Mouse (Mus musculus): ENCODE measurements around the gene Adcy4. TPM values are rescaled to one million over a fixed set of nuclear protein-coding genes. Genes with fewer than 3 reads are reported as not detected.

Adcy4 gene
- polyA plus RNA-seq (2015; fragmentation: Illumina TruSeq; extraction: RNeasy Lipid Tissue Mini Kit (QIAGEN cat#74804); ENCODE audit: insufficient read depth, low replicate concordance) = 3.7 TPM

DNA sequence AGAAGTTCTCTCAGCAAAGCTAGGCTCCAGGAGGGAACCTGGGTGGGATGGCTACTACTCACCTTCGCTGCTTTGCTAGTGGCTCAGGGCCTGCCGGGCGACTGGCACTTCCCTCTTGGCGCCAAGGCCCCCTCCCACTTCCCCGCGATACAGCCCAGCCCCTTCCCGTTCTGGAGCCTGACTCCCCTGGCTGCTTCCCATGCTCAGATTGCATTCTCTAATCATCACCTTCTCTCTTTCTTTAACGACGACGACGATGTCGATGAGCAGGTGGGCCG lies at the start of gene Adcy4:
TSS of gene Adcy4 (minus strand) at position 138 of the 278 bp plus-strand sequence.

DNA sequence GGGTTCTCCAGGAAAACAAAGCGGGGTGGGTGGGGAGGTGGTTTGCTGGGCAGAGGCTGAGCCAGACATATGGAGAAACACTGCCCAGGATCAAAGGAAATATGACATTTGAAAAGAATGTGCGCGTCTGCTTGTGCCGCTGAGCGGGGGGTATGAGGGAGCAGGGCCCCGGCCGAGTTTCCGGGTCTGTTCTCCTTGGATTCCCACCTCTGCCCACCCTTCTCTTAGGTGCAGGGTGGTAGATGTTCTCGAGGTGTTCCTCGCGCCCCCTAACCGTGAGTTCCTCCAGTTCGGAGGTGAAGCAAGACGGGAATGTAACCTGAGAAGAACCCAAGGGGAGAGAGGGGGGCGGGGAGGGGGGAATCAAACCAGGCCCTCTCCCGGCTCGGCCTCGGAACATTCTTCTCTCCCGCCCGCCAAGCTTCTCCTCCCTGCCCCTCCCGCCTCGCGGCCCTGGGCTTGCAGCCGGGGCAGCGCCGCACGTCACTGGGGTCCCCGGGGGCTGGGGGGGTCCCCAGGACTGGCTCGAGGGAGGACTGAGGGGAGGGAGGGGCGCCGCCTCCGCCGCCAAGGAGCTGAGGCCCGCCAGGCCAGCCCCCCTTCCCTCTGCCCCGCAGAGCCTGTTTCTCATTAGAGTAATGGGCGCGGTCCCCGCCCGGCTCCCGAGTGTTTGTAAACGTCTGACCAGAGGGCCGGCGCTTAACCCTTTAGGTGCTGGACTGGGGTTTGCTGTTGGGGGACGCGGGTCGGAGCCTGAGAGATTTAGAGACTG lies 39.3 kb upstream of the Adcy4 start, which contains the start of gene Nfatc4:
TSS of gene Nfatc4 (plus strand) at position 154 of the 772 bp plus-strand sequence.

DNA sequence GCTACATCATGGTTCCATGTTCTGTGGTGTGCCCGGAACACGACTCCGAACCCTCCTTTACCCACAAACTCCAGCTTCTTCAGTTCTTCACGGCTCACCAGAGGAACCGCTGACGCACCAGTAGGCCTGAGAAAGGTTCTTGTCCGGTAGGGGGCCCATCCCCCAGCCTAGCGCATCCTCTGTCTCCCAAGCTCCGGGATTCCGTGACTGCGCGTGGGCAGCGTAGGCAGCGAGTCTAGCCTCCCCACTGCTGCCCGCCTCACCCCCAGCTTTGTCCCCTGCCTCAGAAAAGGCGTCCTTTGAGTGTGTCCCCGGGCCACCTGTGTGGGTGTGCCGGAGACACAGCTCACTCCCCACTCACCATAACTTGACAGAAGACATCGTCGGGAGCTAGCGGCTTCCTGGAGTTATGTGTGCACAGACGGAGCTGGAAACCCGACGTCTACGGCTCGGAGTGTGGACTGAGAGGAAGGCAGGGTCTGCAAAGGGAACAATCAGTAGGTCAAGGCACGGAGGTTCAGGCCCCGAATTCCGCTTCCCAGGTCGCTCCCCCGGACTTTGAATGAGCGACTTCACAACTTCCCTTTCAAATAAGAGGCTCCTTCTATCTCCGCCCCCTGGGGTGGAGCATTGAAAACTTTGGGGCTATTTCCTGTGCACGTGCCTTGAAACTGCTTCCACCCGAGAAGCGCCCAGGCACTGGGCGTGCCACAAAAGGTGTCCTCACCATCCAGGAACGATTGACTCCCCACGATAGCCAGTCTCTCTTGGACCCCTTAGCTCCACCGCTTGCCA lies 4.6 kb upstream of the Adcy4 start, which contains the start of gene Ripk3:
TSS of gene Ripk3 (minus strand) at position 610 of the 795 bp plus-strand sequence.

DNA sequence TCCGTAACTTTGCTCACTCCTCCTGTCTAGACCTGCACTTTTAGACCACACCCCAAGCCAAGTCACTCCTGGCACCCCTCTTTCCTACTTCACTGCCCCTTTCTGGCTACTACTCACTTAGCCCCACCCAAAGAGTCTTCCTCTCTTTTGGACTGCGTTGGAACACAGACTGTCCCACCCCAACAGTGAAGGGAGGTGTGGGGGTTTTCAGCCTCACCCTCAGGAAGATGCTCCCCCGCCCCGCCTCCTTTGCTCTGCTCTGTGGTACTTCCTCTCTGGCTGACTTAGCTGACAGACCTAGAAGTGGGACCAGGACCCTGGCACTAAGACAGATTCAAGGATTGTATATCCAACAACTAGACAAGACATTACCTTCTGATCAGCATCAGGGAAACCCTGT lies 18.2 kb downstream of the Adcy4 start, which contains the start of gene Ltb4r1:
TSS of gene Ltb4r1 (plus strand) at position 267 of the 400 bp plus-strand sequence.

DNA sequence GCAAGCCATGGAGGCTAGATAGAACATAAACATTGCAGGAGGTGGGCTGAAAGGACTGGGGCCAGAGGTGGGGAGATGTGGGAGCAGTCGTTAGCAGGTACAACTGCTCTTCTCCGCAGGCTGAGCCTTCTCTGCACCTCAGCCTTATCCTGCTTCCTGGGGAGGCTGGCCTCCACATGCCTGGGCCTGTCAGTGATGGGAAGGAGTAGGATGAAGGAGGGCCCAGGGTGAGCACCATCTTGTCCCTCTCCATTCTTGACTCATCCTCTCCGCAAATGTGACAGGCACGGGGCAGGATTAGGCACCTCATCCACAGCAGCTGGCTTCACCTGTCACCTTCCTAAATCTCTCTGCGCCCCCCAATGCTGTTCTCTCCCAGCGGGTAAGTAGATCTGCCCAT lies 22.7 kb downstream of the Adcy4 start, which contains the start of gene Ltb4r2:
TSS of gene Ltb4r2 (plus strand) at position 266 of the 400 bp plus-strand sequence.

DNA sequence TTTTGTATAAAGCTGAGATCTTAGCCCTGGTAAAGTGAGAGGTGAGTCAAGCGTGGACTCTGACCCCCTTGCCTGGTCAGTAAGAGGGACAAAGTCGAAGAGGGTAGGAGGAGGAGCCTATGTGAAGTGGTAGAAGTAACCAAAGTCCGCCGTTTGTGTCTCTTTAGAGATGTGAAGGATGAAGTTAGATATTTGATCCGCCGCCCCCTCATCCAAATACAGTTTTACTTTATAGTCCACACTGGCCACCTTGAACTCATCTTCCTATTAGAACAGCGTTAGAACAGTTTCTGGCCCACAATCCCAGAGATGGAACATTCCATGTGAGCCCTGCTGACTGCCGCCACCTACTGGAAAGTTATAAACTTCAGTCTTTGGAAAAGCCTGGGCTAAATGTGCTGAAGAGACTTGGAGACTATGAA lies 25.5 kb downstream of the Adcy4 start, which contains the start of gene Cideb:
TSS of gene Cideb (minus strand) at position 96 of the 422 bp plus-strand sequence.

DNA sequence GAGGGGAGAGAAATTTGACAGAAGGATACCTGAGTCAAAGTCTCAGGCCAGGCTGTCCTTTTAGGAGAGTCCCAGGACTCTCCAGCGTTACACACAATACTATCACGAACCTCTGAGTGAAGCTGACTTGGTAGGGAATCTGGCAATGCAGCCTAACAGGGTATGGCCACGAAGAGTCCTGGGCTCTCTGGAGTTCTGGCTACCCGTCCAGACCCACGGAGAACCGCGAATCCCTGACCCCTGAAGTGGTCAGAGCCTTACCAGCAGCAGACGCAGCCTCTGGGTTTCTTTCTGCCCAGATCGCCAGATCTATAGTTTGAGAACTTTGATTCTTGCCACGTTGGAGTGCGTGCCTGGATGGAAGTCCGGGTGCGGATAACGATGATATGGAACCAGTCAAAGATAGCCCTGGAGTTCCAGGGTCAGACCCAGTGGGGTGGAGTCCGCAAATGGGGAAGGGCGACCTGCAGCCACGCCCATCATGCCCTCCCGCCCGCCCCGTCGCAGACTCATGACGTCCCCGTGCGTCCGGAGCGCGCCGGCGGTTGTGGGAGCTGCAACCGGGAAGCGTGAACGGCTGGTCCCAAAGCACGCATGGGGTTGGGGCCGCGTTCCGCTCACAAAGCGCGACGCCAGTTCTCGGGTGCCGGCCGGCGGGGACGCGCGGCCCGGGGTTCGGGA lies 38.6 kb downstream of the Adcy4 start, which contains the start of the genes Dhrs1 and Nop9:
TSS of gene Dhrs1 (minus strand) at position 511 of the 681 bp plus-strand sequence.
TSS of gene Nop9 (plus strand) at position 514 of the 681 bp plus-strand sequence.

DNA sequence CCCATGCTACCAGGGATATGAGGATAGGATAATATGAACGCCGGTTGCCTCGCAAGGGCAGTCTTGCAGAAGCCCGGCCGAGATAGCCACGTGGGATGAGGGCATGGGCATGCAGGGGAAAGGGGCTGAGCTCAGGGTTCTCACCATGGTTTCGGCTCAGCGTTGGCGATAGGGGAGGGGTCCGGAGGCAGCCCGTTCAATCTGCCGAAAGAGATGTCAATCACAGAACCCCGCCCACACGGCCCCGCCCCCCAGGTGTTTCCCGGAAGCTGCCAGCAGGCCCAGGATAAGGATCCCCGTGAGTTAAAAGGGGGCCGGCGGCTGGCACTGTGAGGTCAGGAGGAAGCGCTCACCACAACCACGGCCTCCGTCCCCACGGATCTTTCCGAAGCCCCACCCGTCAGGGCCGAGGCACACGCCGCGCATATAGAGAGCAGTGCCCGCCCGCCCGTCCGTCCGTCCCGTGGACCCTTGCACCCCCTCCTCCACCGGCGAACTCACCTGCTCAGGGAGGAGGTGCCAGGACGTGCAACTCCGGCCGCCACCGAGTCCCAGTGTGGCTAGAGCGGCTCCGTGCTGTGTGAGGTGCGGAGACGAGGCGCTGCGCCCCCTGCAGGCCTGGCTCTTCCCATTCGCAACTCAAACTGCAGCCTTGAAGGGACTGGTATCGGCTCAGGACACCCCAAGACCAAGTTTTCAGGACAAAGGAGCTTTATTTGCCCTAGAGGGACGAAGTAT lies 62.0 kb downstream of the Adcy4 start, which contains the start of gene Rabggta:
TSS of gene Rabggta (minus strand) at position 564 of the 738 bp plus-strand sequence.

Other genes starting within 250 kb of the Adcy4 start
- gene Pck2, start 243.8 kb downstream of the Adcy4 start, polyA plus RNA-seq (2015; fragmentation: Illumina TruSeq; extraction: RNeasy Lipid Tissue Mini Kit (QIAGEN cat#74804); ENCODE audit: insufficient read depth, low replicate concordance) = 23.0 TPM
- gene Dcaf11, start 224.1 kb downstream of the Adcy4 start, polyA plus RNA-seq (2015; fragmentation: Illumina TruSeq; extraction: RNeasy Lipid Tissue Mini Kit (QIAGEN cat#74804); ENCODE audit: insufficient read depth, low replicate concordance) = 64.7 TPM
- not detected for gene A730061H03Rik, start 223.7 kb downstream of the Adcy4 start, polyA plus RNA-seq (2015; fragmentation: Illumina TruSeq; extraction: RNeasy Lipid Tissue Mini Kit (QIAGEN cat#74804); ENCODE audit: insufficient read depth, low replicate concordance)
- not detected for gene Fitm1, start 208.5 kb downstream of the Adcy4 start, polyA plus RNA-seq (2015; fragmentation: Illumina TruSeq; extraction: RNeasy Lipid Tissue Mini Kit (QIAGEN cat#74804); ENCODE audit: insufficient read depth, low replicate concordance)
- 474 TPM for gene Psme1, start 206.0 kb downstream of the Adcy4 start, polyA plus RNA-seq (2015; fragmentation: Illumina TruSeq; extraction: RNeasy Lipid Tissue Mini Kit (QIAGEN cat#74804); ENCODE audit: insufficient read depth, low replicate concordance)
- gene Emc9, start 198.8 kb downstream of the Adcy4 start, polyA plus RNA-seq (2015; fragmentation: Illumina TruSeq; extraction: RNeasy Lipid Tissue Mini Kit (QIAGEN cat#74804); ENCODE audit: insufficient read depth, low replicate concordance) = 11.9 TPM
- 451 TPM for gene Psme2, start 193.0 kb downstream of the Adcy4 start, polyA plus RNA-seq (2015; fragmentation: Illumina TruSeq; extraction: RNeasy Lipid Tissue Mini Kit (QIAGEN cat#74804); ENCODE audit: insufficient read depth, low replicate concordance)
- 67.4 TPM for gene Rnf31, start 192.4 kb downstream of the Adcy4 start, polyA plus RNA-seq (2015; fragmentation: Illumina TruSeq; extraction: RNeasy Lipid Tissue Mini Kit (QIAGEN cat#74804); ENCODE audit: insufficient read depth, low replicate concordance)
- 106 TPM for gene Irf9, start 180.5 kb downstream of the Adcy4 start, polyA plus RNA-seq (2015; fragmentation: Illumina TruSeq; extraction: RNeasy Lipid Tissue Mini Kit (QIAGEN cat#74804); ENCODE audit: insufficient read depth, low replicate concordance)
- gene Rec8, start 166.1 kb downstream of the Adcy4 start, polyA plus RNA-seq (2015; fragmentation: Illumina TruSeq; extraction: RNeasy Lipid Tissue Mini Kit (QIAGEN cat#74804); ENCODE audit: insufficient read depth, low replicate concordance) = 2.6 TPM
- gene Ipo4, start 148.1 kb downstream of the Adcy4 start, polyA plus RNA-seq (2015; fragmentation: Illumina TruSeq; extraction: RNeasy Lipid Tissue Mini Kit (QIAGEN cat#74804); ENCODE audit: insufficient read depth, low replicate concordance) = 21.3 TPM
- 1.5 TPM for gene Gm49378, start 146.2 kb downstream of the Adcy4 start, polyA plus RNA-seq (2015; fragmentation: Illumina TruSeq; extraction: RNeasy Lipid Tissue Mini Kit (QIAGEN cat#74804); ENCODE audit: insufficient read depth, low replicate concordance)
- 57.7 TPM for gene Tm9sf1, start 140.3 kb downstream of the Adcy4 start, polyA plus RNA-seq (2015; fragmentation: Illumina TruSeq; extraction: RNeasy Lipid Tissue Mini Kit (QIAGEN cat#74804); ENCODE audit: insufficient read depth, low replicate concordance)
- 1.7 TPM for gene Tssk4, start 133.9 kb downstream of the Adcy4 start, polyA plus RNA-seq (2015; fragmentation: Illumina TruSeq; extraction: RNeasy Lipid Tissue Mini Kit (QIAGEN cat#74804); ENCODE audit: insufficient read depth, low replicate concordance)
- gene Mdp1, start 123.6 kb downstream of the Adcy4 start, polyA plus RNA-seq (2015; fragmentation: Illumina TruSeq; extraction: RNeasy Lipid Tissue Mini Kit (QIAGEN cat#74804); ENCODE audit: insufficient read depth, low replicate concordance) = 71.8 TPM
- gene Gmpr2, start 112.2 kb downstream of the Adcy4 start, polyA plus RNA-seq (2015; fragmentation: Illumina TruSeq; extraction: RNeasy Lipid Tissue Mini Kit (QIAGEN cat#74804); ENCODE audit: insufficient read depth, low replicate concordance) = 54.9 TPM
- 226 TPM for gene Nedd8, start 112.0 kb downstream of the Adcy4 start, polyA plus RNA-seq (2015; fragmentation: Illumina TruSeq; extraction: RNeasy Lipid Tissue Mini Kit (QIAGEN cat#74804); ENCODE audit: insufficient read depth, low replicate concordance)
- 54.5 TPM for gene Tinf2, start 102.3 kb downstream of the Adcy4 start, polyA plus RNA-seq (2015; fragmentation: Illumina TruSeq; extraction: RNeasy Lipid Tissue Mini Kit (QIAGEN cat#74804); ENCODE audit: insufficient read depth, low replicate concordance)
- 15.3 TPM for gene Tgm1, start 70.2 kb downstream of the Adcy4 start, polyA plus RNA-seq (2015; fragmentation: Illumina TruSeq; extraction: RNeasy Lipid Tissue Mini Kit (QIAGEN cat#74804); ENCODE audit: insufficient read depth, low replicate concordance)
- 19.2 TPM for gene Rabggta, start 61.8 kb downstream of the Adcy4 start, polyA plus RNA-seq (2015; fragmentation: Illumina TruSeq; extraction: RNeasy Lipid Tissue Mini Kit (QIAGEN cat#74804); ENCODE audit: insufficient read depth, low replicate concordance)
- gene Dhrs1, start 38.4 kb downstream of the Adcy4 start, polyA plus RNA-seq (2015; fragmentation: Illumina TruSeq; extraction: RNeasy Lipid Tissue Mini Kit (QIAGEN cat#74804); ENCODE audit: insufficient read depth, low replicate concordance) = 90.3 TPM
- 22.0 TPM for gene Nop9, start 38.4 kb downstream of the Adcy4 start, polyA plus RNA-seq (2015; fragmentation: Illumina TruSeq; extraction: RNeasy Lipid Tissue Mini Kit (QIAGEN cat#74804); ENCODE audit: insufficient read depth, low replicate concordance)
- gene Cideb, start 25.6 kb downstream of the Adcy4 start, polyA plus RNA-seq (2015; fragmentation: Illumina TruSeq; extraction: RNeasy Lipid Tissue Mini Kit (QIAGEN cat#74804); ENCODE audit: insufficient read depth, low replicate concordance) = not detected
- 0.28 TPM for gene Ltb4r2, start 22.7 kb downstream of the Adcy4 start, polyA plus RNA-seq (2015; fragmentation: Illumina TruSeq; extraction: RNeasy Lipid Tissue Mini Kit (QIAGEN cat#74804); ENCODE audit: insufficient read depth, low replicate concordance)
- 1.8 TPM for gene Ltb4r1, start 18.1 kb downstream of the Adcy4 start, polyA plus RNA-seq (2015; fragmentation: Illumina TruSeq; extraction: RNeasy Lipid Tissue Mini Kit (QIAGEN cat#74804); ENCODE audit: insufficient read depth, low replicate concordance)
- gene Ripk3, start 4.8 kb upstream of the Adcy4 start, polyA plus RNA-seq (2015; fragmentation: Illumina TruSeq; extraction: RNeasy Lipid Tissue Mini Kit (QIAGEN cat#74804); ENCODE audit: insufficient read depth, low replicate concordance) = 53.5 TPM
- 3.8 TPM for gene Nfatc4, start 39.0 kb upstream of the Adcy4 start, polyA plus RNA-seq (2015; fragmentation: Illumina TruSeq; extraction: RNeasy Lipid Tissue Mini Kit (QIAGEN cat#74804); ENCODE audit: insufficient read depth, low replicate concordance)
- 2.3 TPM for gene Nynrin, start 69.9 kb upstream of the Adcy4 start, polyA plus RNA-seq (2015; fragmentation: Illumina TruSeq; extraction: RNeasy Lipid Tissue Mini Kit (QIAGEN cat#74804); ENCODE audit: insufficient read depth, low replicate concordance)
- gene Cbln3, start 100.3 kb upstream of the Adcy4 start, polyA plus RNA-seq (2015; fragmentation: Illumina TruSeq; extraction: RNeasy Lipid Tissue Mini Kit (QIAGEN cat#74804); ENCODE audit: insufficient read depth, low replicate concordance) = 0.12 TPM
- 59.4 TPM for gene Khnyn, start 100.9 kb upstream of the Adcy4 start, polyA plus RNA-seq (2015; fragmentation: Illumina TruSeq; extraction: RNeasy Lipid Tissue Mini Kit (QIAGEN cat#74804); ENCODE audit: insufficient read depth, low replicate concordance)
- gene Sdr39u1, start 116.2 kb upstream of the Adcy4 start, polyA plus RNA-seq (2015; fragmentation: Illumina TruSeq; extraction: RNeasy Lipid Tissue Mini Kit (QIAGEN cat#74804); ENCODE audit: insufficient read depth, low replicate concordance) = 28.8 TPM
- 4.4 TPM for gene Cma1, start 160.6 kb upstream of the Adcy4 start, polyA plus RNA-seq (2015; fragmentation: Illumina TruSeq; extraction: RNeasy Lipid Tissue Mini Kit (QIAGEN cat#74804); ENCODE audit: insufficient read depth, low replicate concordance)
- not detected for gene Cma2, start 166.9 kb upstream of the Adcy4 start, polyA plus RNA-seq (2015; fragmentation: Illumina TruSeq; extraction: RNeasy Lipid Tissue Mini Kit (QIAGEN cat#74804); ENCODE audit: insufficient read depth, low replicate concordance)
- not detected for gene Mcpt1, start 233.9 kb upstream of the Adcy4 start, polyA plus RNA-seq (2015; fragmentation: Illumina TruSeq; extraction: RNeasy Lipid Tissue Mini Kit (QIAGEN cat#74804); ENCODE audit: insufficient read depth, low replicate concordance)
- gene Mcpt9, start 246.4 kb upstream of the Adcy4 start, polyA plus RNA-seq (2015; fragmentation: Illumina TruSeq; extraction: RNeasy Lipid Tissue Mini Kit (QIAGEN cat#74804); ENCODE audit: insufficient read depth, low replicate concordance) = not detected